Mouse (Mus musculus) CH12.LX (cell line): ENCODE data around the gene Wnt9a.

ENCODE experiments used
- BHLHE40 ChIP-seq: IDR thresholded peaks from 2 replicates; pipeline ENCODE4 v1.6.1; 2011; ENCODE audit warnings: mild to moderate bottlenecking, low read depth, low read length, improper control_type of control experiment
- CTCF ChIP-seq, 2 experiments: IDR thresholded peaks in 1 of 2; conservative IDR thresholded peaks in 1 of 2; 2 replicates each; pipeline ENCODE4 v1.5.1; 2011 to 2012; ENCODE audit warnings: low read depth in 2 of 2, low read length in 2 of 2, improper control_type of control experiment in 1 of 2, inconsistent platforms in 1 of 2, mild to moderate bottlenecking in 1 of 2, moderate library complexity in 1 of 2
- ELF1 ChIP-seq: IDR thresholded peaks from 2 replicates; pipeline ENCODE4 v1.6.1; 2014; ENCODE audit warnings: low read depth, mild to moderate bottlenecking, inconsistent platforms, low read length, improper control_type of control experiment
- EP300 ChIP-seq: IDR thresholded peaks from 2 replicates; pipeline ENCODE4 v1.6.1; 2011; ENCODE audit warnings: low read length, improper control_type of control experiment
- JUND ChIP-seq: conservative IDR thresholded peaks from 2 replicates; pipeline ENCODE4 v1.6.1; 2011; ENCODE audit warnings: low read depth, low read length, improper control_type of control experiment
- MYC ChIP-seq: IDR thresholded peaks from 2 replicates; pipeline ENCODE4 v1.6.1; 2011; ENCODE audit warnings: low read depth, mild to moderate bottlenecking, improper control_type of control experiment, low read length
- NELFE ChIP-seq: IDR thresholded peaks from 2 replicates; pipeline ENCODE4 v1.6.1; 2011; ENCODE audit warnings: low read depth, low read length, improper control_type of control experiment
- POLR2A ChIP-seq: IDR thresholded peaks from 2 replicates; pipeline ENCODE4 v1.6.1; 2011; ENCODE audit warnings: low read depth, mild to moderate bottlenecking, improper control_type of control experiment, low read length
- RAD21 ChIP-seq: IDR thresholded peaks from 2 replicates; pipeline ENCODE4 v1.6.1; 2011; ENCODE audit warnings: low read depth, mild to moderate bottlenecking, low read length, improper control_type of control experiment, moderate library complexity
- RCOR1 ChIP-seq: conservative IDR thresholded peaks from 2 replicates; pipeline ENCODE4 v1.6.1; 2012; ENCODE audit warnings: low read depth, mild to moderate bottlenecking, inconsistent platforms, low read length, improper control_type of control experiment
- USF1 ChIP-seq: IDR thresholded peaks from 2 replicates; pipeline ENCODE4 v1.6.1; 2014; ENCODE audit warnings: low read depth, mild to moderate bottlenecking, inconsistent platforms, low read length, improper control_type of control experiment
- ZC3H11A ChIP-seq: IDR thresholded peaks from 2 replicates; pipeline ENCODE4 v1.6.1; 2012; ENCODE audit warnings: low read depth, mild to moderate bottlenecking, inconsistent platforms, low read length, improper control_type of control experiment
- ZMIZ1 ChIP-seq: IDR thresholded peaks from 2 replicates; pipeline ENCODE4 v1.6.1; 2012; ENCODE audit warnings: low read depth, mild to moderate bottlenecking, inconsistent platforms, low read length, improper control_type of control experiment

GRCm38 (mm10) chr11:59276877-59277276 lies 29.9 kb upstream of the Wnt9a start:
- TF ChIP-seq ZC3H11A (no peak), USF1 (no peak), ZMIZ1 (no peak), JUND (no peak), NELFE (no peak), BHLHE40 (no peak), RAD21 (no peak), CTCF (conservative IDR thresholded peaks at IDR 0.05 in 1 of 2, IDR thresholded peaks at IDR 0.05 in 1 of 2; ENCODE audit: low read depth in 2 of 2, low read length in 2 of 2) (no peak), RCOR1 (no peak), ELF1 (no peak), MYC (no peak), POLR2A (no peak), EP300 (no peak)
